Mouse (Mus musculus) layer of hippocampus, adult 9-11 months (tissue): ENCODE data around the gene Ncan.
"Not testable (repeated sequence)": the region's sequence is repeated elsewhere in the genome, so short reads cannot be mapped to it uniquely, and the experiment has no call there.

ENCODE experiments used
- DNase-seq: peaks from one replicate; pipeline ENCODE4 v3.0.0; 2022

Gene Ncan

DNA sequence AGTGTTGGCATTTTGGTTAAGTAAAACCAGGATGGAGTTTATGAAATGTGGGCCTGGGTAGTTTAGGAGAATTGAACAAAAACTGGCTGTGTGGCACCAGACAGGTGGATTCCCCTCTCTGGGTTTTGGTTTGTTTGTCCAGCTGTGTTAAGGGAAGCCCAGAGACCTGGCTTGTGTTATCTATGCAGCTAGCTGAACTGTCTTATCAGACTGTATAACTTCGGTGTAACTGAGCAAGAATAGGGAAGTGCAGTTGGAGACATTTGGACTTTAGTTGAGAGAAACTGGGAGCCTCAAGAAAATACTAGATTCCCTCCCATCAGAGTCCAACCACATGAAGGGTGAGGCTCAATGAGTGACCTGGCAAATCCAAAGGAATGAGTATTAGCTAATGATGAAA, 47.0 kb downstream of the Ncan start:
- no peak for DNase-seq

DNA sequence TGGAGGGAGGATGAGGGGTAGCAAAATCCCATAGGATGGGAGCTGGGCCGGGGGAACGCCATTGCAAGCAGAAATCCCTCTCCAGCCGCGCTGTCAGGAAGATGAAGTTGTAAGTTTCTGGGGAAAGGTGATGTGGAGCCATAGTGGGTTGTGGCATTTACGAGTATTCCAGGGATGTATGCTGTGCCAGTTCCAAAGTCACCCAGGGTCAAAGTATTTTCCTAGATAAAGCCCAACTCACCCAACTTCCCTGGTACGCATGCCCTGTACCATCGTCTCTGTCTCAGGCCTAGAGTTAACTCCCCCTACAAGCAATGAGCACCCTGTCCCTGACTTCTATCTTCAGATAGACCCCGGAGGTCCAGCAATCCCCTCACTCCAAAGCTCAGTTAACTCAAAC, 47.6 kb downstream of the Ncan start:
- DNase-seq, result no peak

- DNase-seq, result no peak
These were observed 48.1 kb downstream of the Ncan start, which contains the start of gene Tm6sf2 for GRCm38 (mm10) chr8:70072441-70073069. Tm6sf2 (plus strand) TSS chr8:70072924.

DNA sequence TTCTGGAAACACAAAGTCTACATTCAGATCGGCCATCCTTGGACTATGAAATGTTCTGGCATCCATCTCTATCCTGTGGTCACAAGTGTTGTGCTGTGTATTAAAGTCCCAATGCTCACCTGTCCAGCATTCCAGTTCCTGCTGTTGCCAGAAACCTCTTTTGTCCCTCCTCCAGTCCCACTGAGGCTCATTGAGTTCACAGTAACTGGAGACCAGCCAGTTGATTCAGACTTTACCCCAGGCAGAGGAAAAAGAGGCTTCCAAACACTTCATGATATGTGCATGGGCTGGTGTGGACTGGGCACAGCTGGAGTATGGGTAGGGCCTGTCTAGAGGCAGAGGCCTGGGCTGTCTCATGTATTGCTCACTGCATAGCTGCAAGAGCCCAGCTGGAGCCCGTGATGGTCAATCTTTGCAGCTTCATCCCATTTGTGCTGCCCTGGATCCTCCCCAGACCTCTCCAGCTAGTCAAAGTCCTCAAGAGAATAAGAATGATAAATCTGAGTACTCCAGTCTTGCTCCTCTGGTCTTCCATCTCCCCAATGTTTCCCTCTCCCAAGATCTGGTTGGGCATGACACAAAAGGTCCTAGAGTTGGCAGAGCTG, 48.7 kb downstream of the Ncan start:
- DNase-seq, result no peak

GRCm38 (mm10) chr8:70057721-70058120, 63.0 kb downstream of the Ncan start:
- DNase-seq, result no peak

GRCm38 (mm10) chr8:70050434-70050833, 70.2 kb downstream of the Ncan start:
- DNase-seq, result not testable (repeated sequence)

DNA sequence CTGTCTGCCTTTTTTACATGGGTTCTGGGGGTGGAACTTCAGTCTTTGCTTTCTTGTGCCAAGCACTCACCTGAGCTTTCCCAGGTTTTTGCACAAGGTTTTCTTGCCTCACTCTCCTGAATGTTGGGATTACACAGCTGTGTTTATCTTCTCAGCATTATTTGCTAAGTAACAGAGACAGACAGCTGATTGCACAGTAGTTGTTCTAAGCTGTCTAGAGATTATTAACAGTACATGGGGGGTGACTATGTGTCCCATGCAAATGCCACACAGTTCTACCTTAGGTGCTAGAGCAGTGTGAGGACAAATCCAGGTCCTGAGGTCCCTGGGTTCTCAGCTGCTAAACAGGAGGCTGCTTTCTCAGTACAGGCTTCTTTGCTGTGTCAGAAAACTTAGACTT, 71.0 kb downstream of the Ncan start:
- DNase-seq, result no peak

DNA sequence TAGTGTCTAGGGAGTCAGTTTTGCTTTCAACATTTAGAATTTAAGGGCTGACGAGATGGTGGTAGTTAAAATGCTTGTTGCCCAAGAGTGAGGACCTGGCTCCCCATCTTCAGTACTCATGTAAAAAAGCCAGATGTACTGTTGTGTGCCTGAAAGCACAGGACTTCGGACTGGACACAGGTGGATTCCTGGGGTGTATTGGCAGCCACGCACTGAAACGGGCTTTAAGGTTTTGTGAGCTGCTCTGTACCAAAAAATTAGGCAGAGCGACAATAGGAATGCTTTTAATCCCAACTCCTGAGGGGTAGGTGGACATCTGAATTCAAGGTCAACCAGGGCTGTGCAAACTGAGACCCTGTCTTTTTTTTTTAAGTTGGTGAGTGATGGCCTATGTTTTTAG, 76.7 kb downstream of the Ncan start:
- DNase-seq, result no peak
